Mouse (Mus musculus) spleen, postnatal 14 days (tissue): ENCODE results near the gene Anp32e.
"Not testable (repeated sequence)": the region's sequence is repeated elsewhere in the genome, so short reads cannot be mapped to it uniquely, and the experiment has no call there.

ENCODE experiments used
- DNase-seq, 2 experiments: peaks; one replicate each; pipeline ENCODE4 v3.0.0; 2021 to 2022; ENCODE audit warnings: low spot score in 2 of 2

Gene Anp32e

DNA sequence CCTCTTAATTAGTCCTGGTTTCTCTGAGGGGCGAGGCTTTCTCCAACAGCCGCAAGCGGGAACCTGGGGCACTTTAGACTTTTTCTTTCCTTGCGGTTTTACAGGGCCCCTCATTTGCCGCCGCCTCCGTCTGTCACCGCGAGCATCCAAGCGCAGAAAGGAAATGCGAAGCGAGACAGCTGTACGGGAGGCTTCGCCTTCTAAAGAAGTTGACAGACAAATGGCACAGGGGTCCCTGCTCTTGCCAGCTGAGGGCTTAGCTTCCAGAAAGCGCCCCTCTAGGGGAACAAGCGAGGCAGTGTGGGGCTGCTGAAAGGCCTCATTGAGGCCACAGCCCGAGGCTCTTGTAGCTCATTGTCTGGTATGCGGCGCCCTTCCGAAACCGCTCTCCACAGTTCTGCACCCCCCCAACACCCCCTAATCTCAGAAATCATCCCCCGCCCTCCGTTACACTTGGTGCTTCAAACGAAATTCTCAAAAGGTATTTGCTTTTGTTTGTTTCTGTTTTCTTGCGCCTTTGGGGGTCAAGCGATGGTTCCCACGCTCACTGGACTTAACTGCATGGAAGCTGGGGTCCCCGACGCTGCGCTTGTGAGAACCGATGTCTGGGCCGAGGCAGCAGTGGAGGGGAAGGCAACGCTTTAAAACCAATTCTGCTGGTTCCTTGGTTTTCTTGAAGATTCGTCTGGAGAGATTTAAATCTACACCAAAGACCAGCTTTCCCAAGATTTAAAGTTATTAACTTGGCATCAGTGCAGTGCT lies 44.0 kb downstream of the Anp32e start:
- peak; percentile 47 to 62 for DNase-seq

DNA sequence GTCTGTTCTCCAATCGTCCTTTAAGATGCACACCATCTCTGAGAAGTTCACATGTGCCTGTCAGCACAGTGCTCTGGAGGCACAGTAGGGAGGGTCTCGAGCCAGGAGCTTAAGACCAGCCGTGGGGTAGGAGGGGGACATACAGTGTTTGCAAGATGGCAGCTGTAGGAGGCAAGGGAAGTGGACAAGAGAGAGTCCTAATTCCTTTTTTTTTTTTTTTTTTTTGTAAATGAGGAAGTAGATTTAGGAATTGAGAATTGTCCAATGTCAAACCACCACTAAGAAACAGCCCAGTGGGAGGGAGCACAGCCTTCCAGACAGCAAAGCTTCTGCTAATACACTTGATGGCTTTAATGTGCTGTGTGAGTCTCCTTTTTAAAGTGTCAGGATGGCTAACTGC lies 48.0 kb downstream of the Anp32e start:
- DNase-seq, result no peak

DNA sequence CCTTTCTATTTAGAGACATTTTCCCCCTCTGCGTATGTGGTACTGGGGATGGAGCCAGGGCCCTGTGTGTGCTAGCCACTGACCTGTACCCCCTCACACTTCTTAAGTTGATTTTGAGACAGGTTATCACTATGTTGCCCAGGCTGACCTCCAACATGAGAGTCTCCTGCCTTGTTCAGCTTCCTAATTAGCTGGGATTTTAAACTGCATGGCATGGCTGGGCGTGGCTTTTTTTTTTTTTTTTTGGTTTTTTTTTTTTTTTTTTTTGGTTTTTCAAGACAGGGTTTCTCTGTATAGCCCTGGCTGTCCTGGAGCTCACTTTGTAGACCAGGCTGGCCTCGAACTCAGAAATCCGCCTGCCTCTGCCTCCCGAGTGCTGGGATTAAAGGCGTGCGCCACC lies 48.5 kb downstream of the Anp32e start:
- not testable (repeated sequence) for DNase-seq

DNA sequence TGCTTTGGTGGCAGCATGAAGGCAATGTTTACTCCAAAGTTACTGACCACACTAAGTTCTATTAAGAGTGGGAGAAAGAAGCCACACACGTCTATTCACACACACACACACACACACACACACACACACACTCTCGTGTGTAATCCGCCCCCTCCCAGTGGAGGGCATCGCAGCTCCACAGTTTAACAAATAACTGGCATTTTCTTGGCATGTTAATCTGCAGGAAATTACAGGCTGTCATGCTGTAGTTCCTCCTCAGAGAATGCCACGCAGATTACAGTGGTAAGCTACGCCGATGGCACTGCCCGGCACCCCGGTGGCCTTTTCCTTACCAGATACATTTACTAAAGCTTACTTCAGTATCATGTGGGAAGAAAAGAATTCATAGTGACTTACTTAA lies 49.2 kb downstream of the Anp32e start:
- DNase-seq, result no peak

DNA sequence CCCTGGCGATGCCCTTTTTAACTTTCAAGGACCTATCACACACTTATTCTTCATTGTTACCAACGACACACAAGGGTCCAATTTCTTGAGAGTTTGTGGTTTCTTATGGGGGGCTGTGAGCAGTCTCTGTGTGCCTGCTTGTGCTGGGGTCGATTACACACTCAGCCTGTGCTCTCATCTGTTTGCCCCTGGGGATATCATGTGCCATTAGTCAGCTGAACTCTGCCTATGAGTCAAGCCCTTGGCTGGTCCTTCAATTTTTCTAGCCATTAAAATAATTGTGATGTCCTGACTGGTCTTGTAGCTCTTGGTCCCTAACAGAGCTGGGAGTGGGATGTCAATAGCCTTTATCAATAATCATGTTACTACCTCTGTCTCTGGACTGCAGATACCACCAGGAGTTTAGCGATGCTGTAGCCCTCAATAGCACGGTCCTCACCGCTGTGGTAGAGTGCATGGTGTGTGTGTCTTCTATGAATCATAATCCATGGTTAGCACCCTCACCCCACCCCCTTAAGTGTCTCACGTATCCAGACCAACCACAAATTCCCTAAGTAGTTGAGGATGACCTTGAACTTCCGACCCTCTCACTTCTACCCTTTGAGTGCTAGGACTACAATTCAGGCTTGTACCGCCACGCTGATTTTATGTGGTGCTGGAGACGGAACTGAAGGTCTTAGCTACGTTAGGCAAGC lies 51.4 kb downstream of the Anp32e start:
- DNase-seq, result no peak

DNA sequence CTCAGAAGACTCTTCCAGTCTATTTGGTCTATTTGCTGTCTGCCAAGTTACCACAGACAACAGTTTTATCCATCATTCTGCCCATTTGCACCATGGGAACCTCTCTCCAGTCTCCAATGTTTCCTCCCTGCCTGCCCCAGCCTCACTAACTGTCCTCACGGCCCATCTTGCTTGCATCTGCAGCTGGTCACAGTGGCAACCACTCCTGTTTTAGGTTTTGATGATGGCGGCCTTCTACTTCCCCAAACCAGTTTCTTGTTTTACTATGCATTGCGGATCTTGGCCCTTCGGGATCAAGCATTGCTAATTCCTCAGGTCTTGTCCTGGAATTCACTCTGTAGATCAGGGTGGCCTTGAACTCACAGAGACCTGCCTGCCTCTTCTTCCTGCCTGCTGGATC lies 53.1 kb downstream of the Anp32e start:
- DNase-seq, result no peak

DNA sequence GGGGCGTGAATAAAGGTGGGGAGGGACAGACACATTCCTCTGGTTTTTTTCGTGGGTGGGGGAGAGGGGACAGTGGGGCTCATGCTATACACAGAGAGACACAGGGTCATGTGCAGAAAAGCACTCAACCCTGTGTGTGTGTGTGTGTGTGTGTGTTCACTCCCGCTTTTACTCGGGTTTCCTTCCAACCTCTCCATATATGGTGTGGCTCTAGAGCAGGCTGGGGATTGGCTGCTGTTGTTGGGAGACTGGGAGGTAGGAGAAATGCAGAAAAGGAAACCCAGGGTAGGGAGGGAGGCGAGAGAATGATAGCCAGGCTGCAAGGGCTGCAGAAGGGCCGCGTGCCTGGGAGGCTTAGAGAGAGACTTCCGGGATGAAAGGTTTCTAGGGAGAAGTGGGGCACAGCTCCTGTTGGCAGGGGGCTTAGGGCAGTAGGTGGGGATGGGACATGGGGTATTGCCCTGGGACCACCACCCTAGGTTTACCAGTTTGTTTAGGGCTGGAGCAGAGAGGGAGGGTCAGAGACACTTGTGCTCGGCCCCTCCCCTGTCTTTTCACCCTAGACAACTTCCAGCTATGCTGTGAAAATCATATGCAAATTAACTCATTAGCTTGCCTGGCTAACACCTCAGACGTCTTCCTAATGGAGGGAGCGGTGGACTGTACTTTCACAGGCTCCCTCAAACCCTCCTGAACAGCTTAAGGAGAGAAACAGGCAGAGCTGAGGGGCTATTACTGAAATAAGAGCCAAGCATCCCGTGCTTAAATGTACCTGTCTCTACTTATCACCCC lies 56.4 kb downstream of the Anp32e start:
- no peak for DNase-seq

DNA sequence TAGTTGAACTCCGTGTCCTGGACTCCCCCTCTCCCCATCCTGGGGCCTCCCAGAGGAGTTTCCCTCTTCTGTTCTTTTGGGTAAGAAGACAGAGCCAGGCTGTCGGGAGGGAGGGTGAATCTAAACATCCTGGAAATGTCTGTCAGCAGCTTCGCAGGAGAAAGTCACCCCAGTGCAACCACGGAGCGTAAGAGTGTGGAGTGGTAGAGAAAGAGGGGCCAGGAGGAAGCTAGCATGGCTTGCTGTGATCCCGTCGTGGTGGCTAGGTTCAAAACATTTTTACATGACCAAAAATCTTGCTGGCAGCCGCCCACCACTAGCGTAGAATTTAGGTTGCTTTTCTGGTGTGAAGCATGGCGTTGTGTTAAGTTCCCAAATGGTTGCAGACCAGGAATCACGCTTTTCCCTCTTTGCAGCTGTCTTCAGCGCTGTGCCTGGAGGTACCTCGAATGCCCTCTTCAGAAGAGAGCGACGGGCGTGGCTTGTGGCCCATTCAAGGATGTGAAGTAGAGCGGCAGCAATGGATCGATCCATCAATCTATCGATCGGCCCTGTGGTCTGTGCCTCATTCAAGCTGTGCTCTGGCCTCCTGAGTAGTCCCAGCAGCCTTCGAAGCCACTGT lies 57.1 kb downstream of the Anp32e start:
- no peak for DNase-seq

DNA sequence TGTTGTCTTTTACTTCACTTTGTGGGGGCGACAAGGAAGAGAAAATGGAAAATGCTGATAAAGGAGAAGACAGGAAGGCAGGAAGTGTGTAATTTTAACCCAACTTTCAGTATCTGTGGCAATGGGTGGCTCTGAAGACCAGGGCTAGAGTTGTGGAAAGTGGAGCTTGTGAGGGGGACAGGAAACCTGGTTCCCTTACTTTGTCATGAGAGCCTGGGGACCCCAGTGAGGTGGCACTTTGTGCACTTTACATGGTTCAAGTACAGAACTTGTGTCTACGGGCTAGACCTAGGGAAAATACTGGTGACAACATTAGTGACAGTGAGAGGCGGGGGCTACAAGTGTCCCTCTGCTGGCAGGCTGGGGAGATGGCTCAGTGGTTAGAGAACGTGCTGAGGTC lies 57.9 kb downstream of the Anp32e start:
- DNase-seq, result no peak

DNA sequence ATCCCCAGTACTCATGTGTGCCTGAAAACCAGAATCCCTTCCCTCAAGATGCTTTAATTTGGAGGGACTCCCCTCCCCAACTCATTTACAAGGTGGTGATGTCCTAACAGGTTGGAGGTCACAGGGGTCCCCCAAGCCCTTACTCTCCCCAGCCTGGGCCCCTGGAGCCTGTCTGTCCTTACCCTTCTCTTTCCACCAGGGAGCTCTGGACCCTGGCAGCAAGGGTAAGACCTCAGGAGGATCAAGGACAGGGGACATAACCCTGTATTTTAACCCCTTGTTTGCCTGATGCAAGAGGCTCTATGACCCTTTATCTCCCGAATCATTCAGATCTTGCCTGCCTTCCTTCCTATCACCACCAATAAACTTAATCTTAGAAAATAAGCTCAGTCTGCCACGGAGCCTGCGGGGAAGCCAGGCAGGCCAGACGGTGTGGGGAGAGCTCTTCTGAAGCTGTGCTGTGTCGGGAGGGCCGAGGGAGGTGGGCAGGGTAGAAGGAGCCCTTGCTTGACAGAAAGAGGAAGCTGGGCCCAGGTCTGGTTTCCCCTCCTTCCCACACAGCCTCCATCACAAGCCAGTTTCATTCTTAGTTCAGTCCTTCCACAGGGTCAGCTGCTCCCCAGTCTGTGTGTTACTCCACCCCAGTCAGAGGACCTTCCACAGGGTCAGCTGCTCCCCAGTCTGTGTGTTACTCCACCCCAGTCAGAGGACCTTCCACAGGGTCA lies 58.5 kb downstream of the Anp32e start:
- DNase-seq, result peak in 1 of 2 experiments; percentile 47

DNA sequence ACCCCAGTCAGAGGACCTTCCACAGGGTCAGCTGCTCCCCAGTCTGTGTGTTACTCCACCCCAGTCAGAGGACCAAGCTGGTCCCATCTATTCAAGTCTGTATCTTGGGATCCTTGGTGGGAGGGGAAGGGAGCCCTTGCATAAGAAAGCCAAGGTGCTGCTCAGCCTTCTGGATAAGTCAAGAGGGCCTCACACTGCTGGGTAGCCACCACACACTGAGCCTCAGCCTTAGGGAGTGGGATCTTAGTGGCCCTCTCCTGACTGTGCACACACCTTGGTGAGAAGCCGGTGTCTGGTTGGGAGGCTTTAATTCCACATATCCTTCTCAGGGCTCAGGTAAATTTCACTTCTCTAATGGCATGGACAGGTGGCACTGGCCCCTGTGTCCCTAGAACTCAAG lies 59.1 kb downstream of the Anp32e start:
- no peak for DNase-seq

DNA sequence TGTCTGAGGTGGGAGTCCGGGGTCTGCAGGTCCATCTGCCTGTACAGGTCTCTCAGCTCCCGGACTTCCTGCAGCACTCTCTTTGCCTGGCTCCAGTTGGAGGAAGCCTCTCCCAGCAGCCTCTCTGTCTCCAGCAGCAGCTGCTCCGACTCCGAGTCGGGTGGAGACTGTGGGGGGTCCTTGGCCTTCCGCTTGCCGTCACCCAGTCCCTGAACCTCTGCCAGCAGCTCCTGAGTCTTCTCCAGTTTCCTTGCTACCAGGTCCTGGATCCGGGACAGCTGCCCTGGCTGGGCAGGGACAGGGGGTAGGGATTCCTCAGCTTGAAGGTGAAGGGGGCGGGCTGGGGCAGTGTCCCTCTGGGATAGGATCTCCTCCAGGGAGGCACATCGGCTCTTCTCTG lies 59.9 kb downstream of the Anp32e start:
- DNase-seq, result no peak

DNA sequence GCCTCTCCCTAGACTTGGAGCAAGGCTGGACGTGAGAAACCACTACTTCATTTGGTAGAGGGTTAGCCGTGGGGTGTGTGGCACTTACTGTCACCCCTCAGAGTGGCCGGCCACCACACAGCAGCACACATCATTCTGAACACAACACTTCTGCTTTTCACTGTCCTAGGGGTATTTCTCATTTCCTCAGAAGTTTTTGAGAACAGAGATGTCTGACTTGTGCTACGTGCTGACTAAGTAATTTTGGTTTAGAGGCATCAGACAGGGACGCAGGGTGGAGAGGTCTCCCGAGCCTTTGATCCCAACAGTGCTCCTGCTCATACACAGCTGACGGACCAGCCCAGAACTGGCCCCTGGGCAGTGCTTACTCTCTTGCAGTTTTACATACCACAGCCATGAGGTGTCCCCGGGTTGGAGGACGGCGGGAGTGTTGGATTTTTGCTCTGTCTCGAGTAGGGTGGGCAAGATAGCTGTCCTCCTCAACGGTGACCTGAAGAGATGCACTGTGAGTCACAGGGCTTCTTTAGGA lies 61.4 kb downstream of the Anp32e start:
- DNase-seq, result no peak

DNA sequence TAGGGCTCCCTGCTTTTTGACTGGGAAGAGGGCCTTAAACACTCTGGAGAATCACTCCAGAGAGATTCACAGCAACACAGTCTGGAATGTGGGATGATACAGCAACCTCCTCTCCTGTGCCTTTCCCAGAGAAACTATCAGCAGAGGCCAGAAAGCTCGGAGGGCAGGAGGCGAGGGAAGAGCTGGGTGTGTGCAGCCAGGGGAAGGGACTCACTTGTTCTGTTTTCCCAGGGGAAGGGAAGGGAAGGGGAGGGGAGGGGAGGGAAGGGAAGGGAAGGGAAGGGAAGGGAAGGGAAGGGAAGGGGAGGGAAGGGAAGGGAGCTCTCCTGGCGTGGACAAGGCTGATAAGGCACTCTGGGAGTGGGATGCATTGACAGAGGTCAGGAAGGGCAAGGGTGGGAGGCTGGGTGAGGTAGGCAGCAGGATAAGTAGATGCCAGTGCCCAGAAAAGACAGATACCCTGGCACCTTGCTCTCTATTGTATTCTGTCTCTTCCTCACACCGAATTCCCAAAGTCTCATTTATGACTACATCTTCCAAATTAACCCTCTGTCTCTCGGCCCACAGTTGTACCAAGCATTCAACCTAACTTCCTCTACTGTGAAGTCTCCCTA lies 64.1 kb downstream of the Anp32e start:
- no peak for DNase-seq

DNA sequence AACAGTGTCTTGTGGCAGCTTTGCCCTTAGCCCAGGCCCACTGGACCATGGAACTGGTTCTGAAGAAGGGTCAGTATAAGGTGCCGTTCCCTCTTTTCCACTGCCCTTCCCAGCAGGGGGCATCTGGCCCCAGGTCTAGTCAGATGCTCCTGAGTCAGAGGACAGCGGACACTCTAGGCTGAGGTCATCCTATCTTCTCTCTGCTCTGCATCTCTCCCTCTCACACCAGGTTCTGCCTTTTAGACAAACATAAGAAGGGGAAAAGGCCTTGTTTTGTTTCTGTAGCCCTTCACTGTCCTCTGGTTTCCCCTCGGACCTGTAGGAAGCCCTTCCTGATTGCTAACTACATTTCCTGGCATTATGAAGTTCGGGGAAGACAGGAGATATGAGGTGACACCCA lies 64.8 kb downstream of the Anp32e start:
- no peak for DNase-seq

DNA sequence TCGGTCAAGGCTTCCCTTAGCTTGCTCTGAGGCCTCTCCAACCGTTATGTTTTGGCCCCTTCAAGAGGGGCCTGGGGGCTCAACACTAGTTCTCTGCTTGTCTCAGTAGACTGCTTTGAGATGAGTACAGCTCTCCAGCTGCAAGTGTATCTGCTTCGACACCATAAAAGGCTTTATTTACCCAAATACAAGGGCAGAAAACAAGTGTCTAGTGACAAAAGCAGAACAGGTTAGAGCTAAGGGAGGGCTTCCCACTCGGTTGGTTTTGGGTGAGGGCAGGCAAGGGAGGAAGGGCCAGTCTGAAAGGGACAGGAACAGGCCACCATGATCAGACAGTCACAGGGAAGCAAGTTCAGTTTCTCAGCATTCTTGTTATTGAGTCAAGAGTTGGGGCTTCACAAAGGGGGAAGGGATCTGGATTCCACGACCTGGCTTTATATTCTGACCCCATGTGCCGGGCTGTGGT lies 65.4 kb downstream of the Anp32e start:
- no peak for DNase-seq

DNA sequence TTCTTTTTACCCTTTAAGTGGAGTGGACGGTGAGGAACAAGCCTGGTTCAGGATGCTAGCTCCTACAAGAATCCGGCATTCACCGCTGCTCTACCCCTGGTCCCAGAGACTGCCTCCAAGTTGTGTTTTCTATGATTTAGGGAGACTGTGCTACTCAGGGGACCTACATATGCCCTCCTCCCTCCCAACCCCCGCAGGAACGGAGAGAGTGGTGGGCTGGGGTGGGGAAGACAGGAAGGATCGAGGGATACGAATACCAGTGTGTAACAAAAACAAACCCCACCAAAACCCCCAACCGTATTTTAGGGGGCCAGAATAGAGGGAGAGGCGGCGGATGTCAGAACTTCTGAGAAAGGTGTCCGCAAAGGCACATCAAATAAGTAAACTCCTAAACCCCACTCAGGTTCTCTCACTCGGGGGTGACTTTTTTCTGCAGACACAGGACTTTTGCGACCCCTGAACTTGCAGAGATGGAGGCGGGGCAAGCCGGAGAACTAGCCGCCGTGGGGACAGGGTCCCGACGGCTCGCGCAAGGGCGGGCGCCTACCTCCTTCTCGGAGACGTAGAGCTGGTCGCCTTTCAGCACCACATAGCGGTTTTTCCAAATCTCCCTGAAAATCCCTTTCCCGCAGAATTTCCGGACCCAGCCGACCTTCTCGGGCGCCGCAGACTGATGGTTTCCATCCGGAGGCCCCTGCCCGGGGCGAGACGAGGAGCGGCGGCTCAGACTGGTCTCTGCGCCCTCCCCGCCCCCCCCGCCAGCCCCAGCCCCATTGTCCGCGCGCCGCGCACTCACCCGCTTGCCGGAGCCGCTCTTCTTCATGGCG lies 66.1 kb downstream of the Anp32e start:
- DNase-seq, result no peak

DNA sequence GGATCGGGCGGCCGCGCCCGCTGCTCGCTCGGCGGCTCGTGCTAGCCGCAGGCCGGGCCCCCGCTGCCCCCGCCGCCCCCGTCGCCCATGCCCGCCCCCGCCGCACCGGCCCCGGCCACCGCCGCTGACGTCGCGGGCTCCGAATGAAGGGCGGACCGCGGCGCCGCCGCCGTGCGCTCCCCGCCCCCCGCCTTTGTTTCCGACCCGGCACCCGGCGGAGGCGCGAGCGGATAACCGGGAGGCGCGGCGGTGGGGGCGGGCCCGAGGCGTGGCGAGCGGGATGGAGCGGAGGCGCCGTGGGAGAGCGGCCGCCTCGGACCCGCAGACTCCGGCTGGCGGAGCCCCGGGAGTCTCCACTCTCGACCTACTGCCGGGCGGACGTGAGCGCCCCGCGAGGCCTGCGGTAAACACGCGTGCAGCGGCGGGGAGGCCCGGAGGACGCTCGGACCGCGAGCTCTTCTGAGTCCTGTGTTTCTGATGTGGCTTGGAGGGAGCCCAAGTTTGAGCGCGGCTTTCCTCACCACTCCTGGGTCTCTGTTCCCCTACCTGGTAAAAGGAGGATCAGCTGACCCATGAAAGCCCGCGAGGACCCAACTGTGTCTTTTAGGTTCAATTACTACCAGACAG lies 66.9 kb downstream of the Anp32e start, which contains the start of gene Plekho1:
TSS of gene Plekho1 (minus strand) at position 200 of the 627 bp plus-strand sequence.
- DNase-seq, result peak; percentile 55 to 58

DNA sequence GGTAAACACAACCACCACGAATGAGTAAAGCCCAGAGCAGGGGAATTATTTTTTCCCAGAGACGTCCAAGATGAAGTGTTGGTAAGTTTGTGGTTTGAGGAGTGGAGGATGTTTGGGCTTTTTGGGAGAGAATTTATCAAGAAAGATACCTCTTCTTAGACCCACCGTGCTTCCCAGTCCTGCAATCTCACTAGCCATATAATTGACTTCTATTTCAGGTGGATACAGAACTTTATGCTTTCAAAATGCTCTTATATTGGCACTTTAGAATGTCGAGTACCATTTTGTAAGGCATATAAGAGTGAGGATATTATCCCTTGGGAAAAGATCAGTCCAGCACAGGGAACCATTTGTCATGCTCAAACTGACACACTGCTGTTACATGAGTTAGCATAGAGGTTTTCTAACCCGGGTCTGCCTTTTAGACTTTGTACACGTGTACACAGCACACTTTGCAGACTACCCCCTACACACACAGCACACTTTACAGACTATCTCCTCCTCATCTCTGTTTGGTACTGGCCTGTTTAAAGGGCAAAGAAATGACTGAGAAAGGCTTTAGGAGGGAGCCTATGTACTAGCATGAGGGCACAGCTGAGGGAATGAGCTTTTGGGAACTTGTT lies 67.5 kb downstream of the Anp32e start:
- DNase-seq, result no peak
